Mouse (Mus musculus): ENCODE data around the gene Hsp90ab1. TPM values are rescaled to one million over a fixed set of nuclear protein-coding genes. Genes with fewer than 3 reads are reported as not detected.

Gene Hsp90ab1
- polyA plus RNA-seq, 1 experiment from 2014 or later: 1,306 TPM

DNA sequence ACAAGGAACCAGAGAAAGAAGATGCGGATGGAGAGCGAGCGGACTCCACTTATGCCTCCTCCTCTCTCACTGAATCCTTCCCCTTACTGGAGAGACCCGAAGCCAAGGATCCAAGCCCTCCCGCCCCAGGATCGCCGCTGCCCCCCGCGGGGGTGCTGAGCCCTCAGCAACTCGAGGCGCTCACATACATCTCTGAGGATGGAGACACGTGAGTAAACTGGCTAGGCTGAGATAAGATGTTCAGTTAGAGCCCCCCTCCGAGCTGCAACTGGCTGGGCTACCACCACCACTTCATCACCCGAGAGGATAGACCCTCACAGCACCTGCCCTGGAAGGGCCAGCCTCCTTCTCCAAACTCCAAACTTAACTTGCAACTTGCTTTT, 17.0 kb downstream of the Hsp90ab1 start:
- peak overlapping the region; percentile 70 for H3K9ac ChIP-seq
- no peak overlapping the region for H3K27ac ChIP-seq (ENCODE audit: poor library complexity, severe bottlenecking)
- peak overlapping the region; percentile 94 for H3K4me2 ChIP-seq
- H3K4me3 ChIP-seq: peak overlapping the region; percentile 67
- H3K36me3 ChIP-seq: 0 out of 2 replicates have a peak, but pooled peaks cover 5% of the 10 kb centered on the region
- peaks cover 25% of the 10 kb centered on the region for H3K4me1 ChIP-seq (replicated peaks)
- H3K9me3 ChIP-seq (replicated peaks): no peaks in the 10 kb centered on the region
- H3K27me3 ChIP-seq (replicated peaks): peaks cover 45% of the 10 kb centered on the region
- WGBS: under 1% methylated on average over 14 of the region's 14 CpGs
- no peak for ATAC-seq (ENCODE audit: insufficient number of reproducible peaks, low FRiP score)

DNA sequence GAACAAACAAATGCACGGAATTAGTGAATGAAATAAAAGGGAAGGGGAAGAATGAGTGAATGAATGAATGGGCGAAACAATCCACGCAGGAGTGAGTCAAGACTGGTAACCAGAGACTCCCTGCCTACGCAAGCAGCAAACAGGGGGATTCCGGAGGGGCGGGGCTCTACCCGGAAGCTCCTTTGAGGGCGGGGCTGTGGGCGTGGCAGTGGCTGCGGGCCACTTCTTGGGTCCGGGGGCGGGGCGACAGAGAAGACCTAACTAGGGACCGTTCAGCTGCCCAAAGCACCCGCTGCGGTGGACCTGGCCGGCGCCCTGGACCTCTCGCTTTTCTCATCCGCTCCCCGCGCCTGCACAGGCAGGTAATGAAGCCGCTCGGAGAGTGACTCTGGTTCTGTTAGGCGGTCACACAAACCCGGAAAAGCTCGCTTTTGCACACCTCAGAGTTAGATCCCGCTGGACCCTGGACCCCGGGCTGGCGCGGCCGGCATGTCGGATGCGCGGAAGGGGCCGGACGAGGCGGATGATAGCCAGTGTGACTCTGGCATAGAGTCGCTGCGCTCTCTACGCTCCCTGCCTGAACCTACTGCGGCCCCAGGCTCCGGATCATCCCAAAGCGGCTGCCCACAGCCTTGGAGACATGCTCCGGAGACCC, 17.5 kb downstream of the Hsp90ab1 start, which contains the start of gene Nfkbie:
Nfkbie (plus strand) TSS at position 252 of the 655 bp plus-strand sequence.
- Histone ChIP-seq H3K36me3 (0 out of 2 replicates have a peak, but pooled peaks cover 5% of the 10 kb centered on the region), H3K4me2 (peak within 1 kb of the TSS; percentile 94), H3K4me3 (peak within 1 kb of the TSS; percentile 67), H3K4me1 (replicated peaks) (peaks cover 25% of the 10 kb centered on the region), H3K9me3 (replicated peaks) (no peaks in the 10 kb centered on the region), H3K27ac (ENCODE audit: poor library complexity, severe bottlenecking) (no peak within 1 kb of the TSS), H3K9ac (peak within 1 kb of the TSS; percentile 70), H3K27me3 (replicated peaks) (peaks cover 50% of the 10 kb centered on the region)
- ATAC-seq (ENCODE audit: insufficient number of reproducible peaks, low FRiP score): peak; percentile 83
- under 1% methylated on average over 45 of the region's 45 CpGs for WGBS

DNA sequence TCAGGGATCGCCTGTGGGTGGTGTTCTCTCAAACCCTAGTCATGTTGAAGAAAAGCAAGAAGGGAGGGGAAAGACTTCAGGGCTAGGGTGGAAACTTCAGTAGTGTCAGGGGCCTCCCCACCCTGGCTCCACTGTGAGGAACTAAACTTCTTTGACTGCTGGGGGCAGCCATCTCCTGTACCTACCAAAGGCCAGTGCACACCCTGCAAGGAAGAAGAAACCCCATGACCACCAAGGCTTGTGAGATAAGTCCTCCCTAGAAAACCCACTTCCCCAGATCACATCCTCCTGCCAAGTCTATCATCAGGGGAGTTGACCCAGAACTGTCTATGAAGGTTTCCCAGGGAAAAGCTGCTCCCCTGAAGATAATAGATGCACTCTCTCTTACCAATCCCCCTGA, 18.7 kb downstream of the Hsp90ab1 start:
- H3K27ac ChIP-seq (ENCODE audit: poor library complexity, severe bottlenecking): no peak overlapping the region
- peaks cover 59% of the 10 kb centered on the region for H3K27me3 ChIP-seq (replicated peaks)
- no peaks in the 10 kb centered on the region for H3K9me3 ChIP-seq (replicated peaks)
- no peak for ATAC-seq (ENCODE audit: insufficient number of reproducible peaks, low FRiP score)
- WGBS: 32% methylated on average over 1 of the region's 1 CpGs
- H3K4me1 ChIP-seq (replicated peaks): peaks cover 35% of the 10 kb centered on the region
- no peak overlapping the region for H3K9ac ChIP-seq
- H3K36me3 ChIP-seq: no peaks in the 10 kb centered on the region
- no peak overlapping the region for H3K4me3 ChIP-seq
- H3K4me2 ChIP-seq: no peak overlapping the region

DNA sequence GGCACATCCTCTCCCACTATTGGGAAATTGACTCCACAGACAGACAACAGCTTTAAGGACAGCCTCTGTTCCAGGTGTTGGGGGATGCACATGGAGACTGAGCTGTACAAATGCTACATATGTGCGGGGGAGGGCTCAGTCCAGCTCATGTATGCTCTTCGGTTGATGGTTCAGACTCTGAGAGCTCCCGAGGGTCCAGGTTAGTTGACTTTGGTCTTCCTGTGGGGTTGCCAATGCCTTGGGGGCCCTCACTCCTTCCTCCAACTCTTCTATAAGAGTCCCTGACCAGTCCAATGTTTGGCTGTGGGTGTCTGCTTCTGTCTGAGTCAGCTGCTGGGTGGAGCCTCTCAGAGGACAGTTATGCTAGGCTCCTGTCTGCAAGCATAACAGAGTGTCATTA, 20.0 kb downstream of the Hsp90ab1 start:
- 68% methylated on average over 3 of the region's 3 CpGs for WGBS
- Histone ChIP-seq H3K36me3 (no peaks in the 10 kb centered on the region), H3K4me2 (no peak overlapping the region), H3K27me3 (replicated peaks) (peaks cover 62% of the 10 kb centered on the region), H3K27ac (ENCODE audit: poor library complexity, severe bottlenecking) (no peak overlapping the region), H3K9ac (no peak overlapping the region), H3K4me3 (no peak overlapping the region), H3K9me3 (replicated peaks) (no peaks in the 10 kb centered on the region), H3K4me1 (replicated peaks) (peaks cover 38% of the 10 kb centered on the region)
- no peak for ATAC-seq (ENCODE audit: insufficient number of reproducible peaks, low FRiP score)

DNA sequence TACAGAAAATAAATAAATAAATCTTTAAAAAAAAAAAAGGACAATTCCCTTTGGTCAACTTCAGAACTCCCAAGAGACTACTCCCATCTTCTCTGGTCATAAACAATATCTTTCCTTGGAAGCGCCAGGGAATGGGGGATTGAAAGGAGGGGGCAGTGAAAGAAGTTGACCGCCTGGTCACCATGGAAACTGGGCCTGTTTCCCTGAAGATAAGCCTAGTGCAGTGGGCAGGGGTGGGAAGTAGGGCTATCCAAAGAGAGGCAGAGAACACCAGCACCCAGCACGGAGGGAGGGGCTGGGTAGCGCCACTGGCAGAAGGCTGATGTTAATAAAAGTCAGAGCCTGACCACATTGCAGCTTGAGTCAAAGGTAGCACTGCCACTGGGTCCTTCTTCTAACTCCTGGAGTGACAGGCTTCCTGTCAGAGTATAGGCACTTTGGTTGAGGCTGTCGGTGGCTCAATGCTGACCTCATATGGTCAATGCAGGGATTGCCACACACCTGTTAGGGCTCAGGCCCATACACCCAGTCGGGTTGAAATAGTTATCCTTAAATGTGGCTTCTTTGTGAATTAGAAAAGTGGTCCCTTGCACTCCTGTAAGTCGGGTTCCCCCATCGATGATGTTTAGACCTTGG, 21.1 kb downstream of the Hsp90ab1 start:
- ATAC-seq (ENCODE audit: insufficient number of reproducible peaks, low FRiP score): no peak
- Histone ChIP-seq H3K4me2 (no peak overlapping the region), H3K9me3 (replicated peaks) (no peaks in the 10 kb centered on the region), H3K4me1 (replicated peaks) (peaks cover 27% of the 10 kb centered on the region), H3K36me3 (no peaks in the 10 kb centered on the region), H3K9ac (no peak overlapping the region), H3K27me3 (replicated peaks) (peaks cover 65% of the 10 kb centered on the region), H3K4me3 (no peak overlapping the region), H3K27ac (ENCODE audit: poor library complexity, severe bottlenecking) (no peak overlapping the region)
- WGBS: 5% methylated on average over 8 of the region's 8 CpGs

DNA sequence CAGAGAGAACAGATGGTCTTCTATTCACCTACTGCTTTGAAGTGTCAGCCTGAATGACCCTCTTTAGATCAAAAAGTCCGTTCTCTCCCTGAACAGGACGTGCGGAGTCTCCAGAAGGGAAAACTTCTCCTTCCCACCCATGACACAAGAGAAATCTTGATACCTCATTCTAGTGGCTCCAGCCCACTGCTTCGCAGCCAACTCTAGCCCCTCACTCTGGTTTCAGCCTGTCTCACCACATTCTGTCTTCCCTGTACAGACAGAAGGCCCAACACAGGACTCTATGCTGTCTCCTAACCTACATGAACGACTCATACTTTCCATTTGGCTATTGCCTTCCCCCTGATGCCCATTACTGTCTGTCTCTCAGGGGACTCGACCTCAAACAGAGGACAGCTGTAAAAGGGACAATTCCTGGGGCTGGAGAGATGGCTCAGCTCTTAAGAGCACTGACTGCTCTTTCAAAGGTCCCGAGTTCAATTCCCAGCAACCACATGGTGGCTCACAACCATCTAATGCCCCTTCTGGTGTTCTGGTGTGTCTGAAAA, 21.7 kb downstream of the Hsp90ab1 start:
- no peak overlapping the region for H3K9ac ChIP-seq
- no peak overlapping the region for H3K4me2 ChIP-seq
- ATAC-seq (ENCODE audit: insufficient number of reproducible peaks, low FRiP score): no peak
- no peak overlapping the region for H3K4me3 ChIP-seq
- 56% methylated on average over 7 of the region's 7 CpGs for WGBS
- no peak overlapping the region for H3K27ac ChIP-seq (ENCODE audit: poor library complexity, severe bottlenecking)
- no peaks in the 10 kb centered on the region for H3K36me3 ChIP-seq
- peaks cover 22% of the 10 kb centered on the region for H3K4me1 ChIP-seq (replicated peaks)
- peaks cover 65% of the 10 kb centered on the region for H3K27me3 ChIP-seq (replicated peaks)
- no peaks in the 10 kb centered on the region for H3K9me3 ChIP-seq (replicated peaks)

DNA sequence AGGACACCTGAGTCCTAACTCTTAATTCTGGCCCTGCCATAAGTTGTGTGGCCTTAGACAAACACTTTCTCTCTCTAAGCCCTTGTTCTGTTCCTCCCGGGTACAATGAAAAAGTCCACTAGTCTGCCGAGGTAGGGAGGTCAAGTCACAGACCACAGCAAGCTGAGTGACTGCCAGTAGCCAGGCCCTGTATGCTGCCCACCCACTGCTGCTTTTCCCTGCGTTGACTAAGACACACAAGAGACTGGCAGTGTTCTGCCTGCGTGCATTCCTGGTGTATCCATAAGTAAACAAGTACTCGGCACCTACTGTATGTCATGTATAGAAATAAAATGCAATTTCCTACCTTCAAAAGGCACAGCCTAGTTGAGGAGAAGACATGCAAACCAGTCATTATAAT, 22.8 kb downstream of the Hsp90ab1 start:
- Histone ChIP-seq H3K9ac (peak overlapping the region; percentile 84; the same call in 1 of the 2 replicates), H3K4me1 (replicated peaks) (peaks cover 23% of the 10 kb centered on the region), H3K4me3 (peak overlapping the region; percentile 69), H3K27me3 (replicated peaks) (peaks cover 76% of the 10 kb centered on the region), H3K9me3 (replicated peaks) (no peaks in the 10 kb centered on the region), H3K27ac (ENCODE audit: poor library complexity, severe bottlenecking) (no peak overlapping the region), H3K36me3 (no peaks in the 10 kb centered on the region), H3K4me2 (peak overlapping the region; percentile 93)
- no peak for ATAC-seq (ENCODE audit: insufficient number of reproducible peaks, low FRiP score)
- 36% methylated on average over 5 of the region's 5 CpGs for WGBS

DNA sequence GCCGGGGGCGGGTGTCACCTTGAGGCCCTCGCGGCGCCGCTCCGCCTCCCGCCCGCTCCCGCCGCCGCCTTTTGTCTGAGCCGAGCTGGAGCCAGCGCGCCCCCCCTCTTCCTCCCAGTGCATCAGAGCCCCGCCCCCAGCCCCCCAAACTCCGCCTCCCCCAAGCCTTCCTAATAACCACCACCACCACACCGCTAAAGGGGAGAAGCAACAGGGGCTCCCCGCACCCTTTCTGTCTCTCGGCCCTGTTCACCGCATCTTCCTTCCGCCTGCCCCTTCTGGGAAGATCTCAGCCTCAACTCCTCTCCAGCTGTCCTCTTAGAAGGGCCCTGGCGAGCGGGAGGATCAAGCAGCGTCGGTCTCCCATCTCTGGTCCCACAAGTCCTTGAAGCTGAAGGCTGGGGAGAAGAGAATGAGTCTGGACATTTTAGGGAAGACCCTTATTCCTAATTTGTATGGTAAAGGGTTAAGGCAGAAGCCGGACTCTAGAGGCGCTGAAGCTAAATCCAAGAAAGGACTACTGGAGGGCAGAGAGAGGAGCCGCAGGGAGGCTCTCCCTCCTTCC, 23.4 kb downstream of the Hsp90ab1 start, which contains the start of gene Tmem151b:
Tmem151b (minus strand) TSS at position 61 of the 565 bp plus-strand sequence.
- Histone ChIP-seq H3K4me2 (peak within 1 kb of the TSS; percentile 93), H3K27ac (ENCODE audit: poor library complexity, severe bottlenecking) (no peak within 1 kb of the TSS), H3K27me3 (replicated peaks) (peaks cover 81% of the 10 kb centered on the region), H3K4me3 (peak within 1 kb of the TSS; percentile 69), H3K9ac (peak within 1 kb of the TSS; percentile 84), H3K36me3 (no peaks in the 10 kb centered on the region), H3K9me3 (replicated peaks) (no peaks in the 10 kb centered on the region), H3K4me1 (replicated peaks) (peaks cover 28% of the 10 kb centered on the region)
- under 1% methylated on average over 12 of the region's 29 CpGs for WGBS
- ATAC-seq (ENCODE audit: insufficient number of reproducible peaks, low FRiP score): no peak; the same call in 1 of the 2 replicates

DNA sequence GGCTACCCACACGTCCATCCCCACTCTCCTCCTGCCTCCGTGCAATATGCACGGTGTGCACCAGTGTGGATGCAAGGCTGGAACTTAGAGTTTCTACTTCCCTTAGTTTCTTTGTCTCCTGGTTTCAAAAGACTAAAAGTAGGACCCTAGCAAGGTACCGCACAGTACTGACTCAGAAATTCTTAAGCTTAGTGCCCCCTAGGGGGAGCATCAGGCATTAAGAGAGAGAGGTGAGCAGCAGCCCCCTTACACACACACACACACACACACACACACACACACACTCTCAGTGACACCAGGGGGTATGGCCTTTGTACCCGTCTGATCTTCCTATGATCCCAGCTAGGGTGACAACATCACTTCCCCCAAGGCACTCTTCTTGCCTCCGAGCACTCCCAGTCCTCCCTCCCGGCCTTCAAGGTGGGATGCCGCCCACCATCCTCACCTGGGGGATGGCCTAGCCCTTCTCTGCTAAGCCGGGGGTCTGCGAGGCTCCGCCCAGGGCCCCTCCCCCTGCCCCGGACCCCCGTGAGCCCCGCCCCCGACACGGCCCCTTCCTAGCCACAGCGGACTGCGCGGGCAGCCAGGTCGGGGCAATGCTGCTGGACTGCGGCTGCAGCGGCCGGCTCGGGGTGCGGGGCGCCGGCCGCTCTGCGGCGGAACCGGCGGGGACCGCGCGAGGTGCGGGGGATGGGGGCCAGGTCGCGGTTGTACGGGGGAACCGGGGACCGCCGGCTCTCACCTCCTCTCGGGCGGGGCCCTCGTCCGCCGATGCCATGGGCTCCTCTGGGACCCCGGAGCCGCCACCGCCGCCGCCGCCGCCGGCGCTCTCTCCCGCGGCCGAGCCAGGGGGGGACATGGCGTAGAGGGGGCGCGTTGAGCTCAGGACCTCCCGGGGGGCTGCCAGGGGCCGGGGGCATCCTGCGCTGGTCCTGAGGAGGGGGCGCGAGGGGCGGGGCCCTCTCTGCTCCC, 24.2 kb downstream of the Hsp90ab1 start:
- H3K4me1 ChIP-seq (replicated peaks): peaks cover 37% of the 10 kb centered on the region
- H3K36me3 ChIP-seq: no peaks in the 10 kb centered on the region
- peaks cover 83% of the 10 kb centered on the region for H3K27me3 ChIP-seq (replicated peaks)
- peak overlapping the region; percentile 93 for H3K4me2 ChIP-seq
- 3% methylated on average over 57 of the region's 68 CpGs for WGBS
- no peak overlapping the region for H3K27ac ChIP-seq (ENCODE audit: poor library complexity, severe bottlenecking)
- peak; percentile 23 for ATAC-seq (ENCODE audit: insufficient number of reproducible peaks, low FRiP score)
- H3K4me3 ChIP-seq: peak overlapping the region; percentile 69
- no peaks in the 10 kb centered on the region for H3K9me3 ChIP-seq (replicated peaks)
- H3K9ac ChIP-seq: peak overlapping the region; percentile 84

DNA sequence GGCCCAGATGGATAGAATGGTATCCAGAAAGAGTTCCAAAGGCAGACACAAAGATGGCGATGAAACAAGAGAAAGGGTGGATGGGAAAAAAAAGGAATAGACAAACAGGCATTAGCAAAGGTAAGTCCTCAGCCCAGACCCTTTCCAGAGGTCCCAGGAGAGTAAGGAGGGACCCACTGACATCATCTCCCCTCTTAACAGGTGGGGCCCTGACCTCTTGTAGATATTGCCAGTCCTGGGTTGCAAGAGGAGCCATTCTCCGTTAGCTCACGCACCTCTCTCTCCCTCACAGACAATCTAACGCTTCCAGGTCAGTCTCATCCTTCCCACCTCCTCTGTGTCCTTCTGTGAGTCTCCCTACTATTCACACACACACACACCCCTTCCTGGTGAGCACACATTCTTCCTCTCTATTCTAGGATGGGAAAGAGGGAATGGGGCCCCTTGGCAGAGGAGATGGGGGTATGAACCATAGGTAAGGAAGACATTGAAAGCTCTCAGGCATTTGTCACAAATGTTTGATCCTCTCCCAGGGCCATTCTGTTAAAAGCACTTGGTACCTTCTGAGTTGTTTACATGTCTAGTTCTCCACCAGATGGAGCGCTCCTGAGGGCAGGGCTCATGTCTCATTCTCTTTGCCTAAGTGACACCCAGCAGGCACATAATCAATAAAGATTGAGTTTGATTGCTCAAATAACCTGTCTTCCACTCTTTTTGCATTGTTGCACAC, 25.4 kb downstream of the Hsp90ab1 start:
- H3K27ac ChIP-seq (ENCODE audit: poor library complexity, severe bottlenecking): no peak overlapping the region
- no peak overlapping the region for H3K4me3 ChIP-seq
- H3K4me1 ChIP-seq (replicated peaks): peaks cover 38% of the 10 kb centered on the region
- peaks cover 86% of the 10 kb centered on the region for H3K27me3 ChIP-seq (replicated peaks)
- ATAC-seq (ENCODE audit: insufficient number of reproducible peaks, low FRiP score): no peak
- no peak overlapping the region for H3K9ac ChIP-seq
- no peaks in the 10 kb centered on the region for H3K36me3 ChIP-seq
- H3K4me2 ChIP-seq: no peak overlapping the region
- 72% methylated on average over 5 of the region's 5 CpGs for WGBS
- no peaks in the 10 kb centered on the region for H3K9me3 ChIP-seq (replicated peaks)

All from heart, embryonic 12.5 days (tissue).